Mouse (Mus musculus) limb, embryonic 14.5 days (tissue): Measurements from ENCODE around the gene Pcdh11x. TPM values are rescaled to one million over a fixed set of nuclear protein-coding genes. Genes with fewer than 3 reads are reported as not detected.
"Not testable (repeated sequence)": the region's sequence is repeated elsewhere in the genome, so short reads cannot be mapped to it uniquely, and the experiment has no call there.

Experiments used
- ATAC-seq: fragments of 200-750 bp; cut with Nextera tagmentation; 2 replicates; pipeline ENCODE4 v1.8.0; 2017; ENCODE audit warnings: low read depth, moderate number of reproducible peaks, moderate TSS enrichment; ENCODE audit not compliant: low FRiP score
- DNase-seq: peaks from one replicate; pipeline ENCODE4 v3.0.0-alpha.2; 2015; ENCODE audit warnings: low spot score
- H3K27ac ChIP-seq: fragments of 300-500 bp; sonication (generic); replicated peaks from 2 replicates; pipeline ENCODE4 v1.5.1; 2014; ENCODE audit warnings: low read depth, mild to moderate bottlenecking, low read length, moderate library complexity, mixed read lengths
- H3K27me3 ChIP-seq: fragments of 300-500 bp; sonication (generic); 2 replicates; pipeline ENCODE4 v1.6.1; 2014; ENCODE audit warnings: low read length, mixed read lengths; ENCODE audit not compliant: control insufficient read depth, insufficient read depth
- H3K36me3 ChIP-seq: fragments of 300-500 bp; sonication (generic); 2 replicates; pipeline ENCODE4 v1.6.1; 2014; ENCODE audit warnings: mild to moderate bottlenecking, low read length, moderate library complexity, mixed read lengths; ENCODE audit not compliant: control insufficient read depth, insufficient read depth
- H3K4me1 ChIP-seq: fragments of 300-500 bp; sonication (generic); 2 replicates; pipeline ENCODE4 v1.6.1; 2014; ENCODE audit warnings: antibody characterized with exemption, low read length, mixed read lengths; ENCODE audit not compliant: control insufficient read depth, insufficient read depth
- H3K4me2 ChIP-seq: fragments of 300-500 bp; sonication (generic); replicated peaks from 2 replicates; pipeline ENCODE4 v1.6.1; 2014; ENCODE audit warnings: low read depth, mild to moderate bottlenecking, low read length, moderate library complexity; ENCODE audit not compliant: severe bottlenecking
- H3K4me3 ChIP-seq: fragments of 300-500 bp; sonication (generic); replicated peaks from 2 replicates; pipeline ENCODE4 v1.5.1; 2014; ENCODE audit warnings: low read length
- H3K9ac ChIP-seq: fragments of 300-500 bp; sonication (generic); 2 replicates; pipeline ENCODE4 v1.6.1; 2014; ENCODE audit warnings: mild to moderate bottlenecking, low read depth, low read length, moderate library complexity; ENCODE audit not compliant: severe bottlenecking
- H3K9me3 ChIP-seq: fragments of 300-500 bp; sonication (generic); 2 replicates; pipeline ENCODE4 v1.6.1; 2016; ENCODE audit warnings: low read length; ENCODE audit not compliant: control insufficient read depth
- POLR2A ChIP-seq: fragments of 200-500 bp; IDR thresholded peaks from 2 replicates; pipeline ENCODE4 v1.8.0; 2012; ENCODE audit warnings: inconsistent platforms, mild to moderate bottlenecking, moderate library complexity, borderline replicate concordance; ENCODE audit not compliant: insufficient read depth, insufficient read length; ENCODE audit errors: extremely low read depth
- WGBS: fragments of 180-500 bp; shearing (Covaris S2); extraction: QIAGEN DNeasy Blood & Tissue Kit; methylation state at CpG from one replicate; pipeline ENCODE4 v1.1.7; 2014; 5-methylcytosine and 5-hydroxymethylcytosine counted together
- polyA plus RNA-seq, 2 experiments: library from polyadenylated mRNA; depleted of rRNA in 1 of 2; stranded (reverse) in 1 of 2; unstranded in 1 of 2; fragments of >200 nt; fragmentation: Nextera tagmentation in 1 of 2; extraction: Ambion mirVana in 1 of 2; gene quantifications; 2 replicates each; pipeline versions ENCODE4 v1.2.1 to v1.2.3; 2012 to 2014

Gene Pcdh11x
- polyA plus RNA-seq, 2 experiments = 2.2 to 9.2 TPM

- Histone ChIP-seq H3K4me2 (peak overlapping the region; percentile 59), H3K4me1 (no peaks in the 10 kb centered on the region), H3K36me3 (no peaks in the 10 kb centered on the region), H3K4me3 (peak overlapping the region; percentile 45), H3K9ac (0 out of 2 replicates have a peak overlapping the region, but pooled peaks have one; percentile 41), H3K27me3 (no peaks in the 10 kb centered on the region), H3K27ac (no peak overlapping the region), H3K9me3 (no peaks in the 10 kb centered on the region)
- 22% methylated on average over 13 of the region's 13 CpGs for WGBS
- ATAC-seq (no peak), DNase-seq (no peak)
- TF ChIP-seq POLR2A = no peak
Observed at GRCm38 (mm10) chrX:120291696-120292095, 1.6 kb downstream of the Pcdh11x start.

GRCm38 (mm10) chrX:120292832-120293750 is 3.0 kb downstream of the Pcdh11x start:
- no peaks in the 10 kb centered on the region for H3K4me1 ChIP-seq
- no peaks in the 10 kb centered on the region for H3K27me3 ChIP-seq
- DNase-seq (peak; percentile 38), ATAC-seq (peak; percentile 59)
- H3K27ac ChIP-seq = no peak overlapping the region
- H3K9me3 ChIP-seq = no peaks in the 10 kb centered on the region
- H3K36me3 ChIP-seq = no peaks in the 10 kb centered on the region
- TF ChIP-seq POLR2A = no peak
- H3K4me3 ChIP-seq = peak overlapping the region; percentile 45
- peak overlapping the region; percentile 59 for H3K4me2 ChIP-seq
- peak overlapping the region; percentile 57 for H3K9ac ChIP-seq
- 6% methylated on average over 28 of the region's 46 CpGs for WGBS

GRCm38 (mm10) chrX:120301469-120302175 is 11.6 kb downstream of the Pcdh11x start:
- no peaks in the 10 kb centered on the region for H3K4me1 ChIP-seq
- no peaks in the 10 kb centered on the region for H3K36me3 ChIP-seq
- H3K27me3 ChIP-seq = no peaks in the 10 kb centered on the region
- H3K4me2 ChIP-seq = no peak overlapping the region
- H3K9me3 ChIP-seq = no peaks in the 10 kb centered on the region
- TF ChIP-seq POLR2A = no peak
- no peak overlapping the region for H3K27ac ChIP-seq
- no peak overlapping the region for H3K4me3 ChIP-seq
- H3K9ac ChIP-seq = no peak overlapping the region
- ATAC-seq (no peak), DNase-seq (no peak)
- 64% methylated on average over 2 of the region's 2 CpGs for WGBS

- not testable (repeated sequence) for H3K9ac ChIP-seq, H3K27ac ChIP-seq, H3K27me3 ChIP-seq, H3K4me2 ChIP-seq, H3K4me3 ChIP-seq, H3K9me3 ChIP-seq, ATAC-seq, H3K36me3 ChIP-seq, H3K4me1 ChIP-seq, DNase-seq
- WGBS = 94% methylated on average over 7 of the region's 10 CpGs
Observed at GRCm38 (mm10) chrX:120312995-120313394, 22.9 kb downstream of the Pcdh11x start, which contains the start of gene H2afb3. TSS of gene H2afb3 (minus strand) at chrX:120313095.

DNA sequence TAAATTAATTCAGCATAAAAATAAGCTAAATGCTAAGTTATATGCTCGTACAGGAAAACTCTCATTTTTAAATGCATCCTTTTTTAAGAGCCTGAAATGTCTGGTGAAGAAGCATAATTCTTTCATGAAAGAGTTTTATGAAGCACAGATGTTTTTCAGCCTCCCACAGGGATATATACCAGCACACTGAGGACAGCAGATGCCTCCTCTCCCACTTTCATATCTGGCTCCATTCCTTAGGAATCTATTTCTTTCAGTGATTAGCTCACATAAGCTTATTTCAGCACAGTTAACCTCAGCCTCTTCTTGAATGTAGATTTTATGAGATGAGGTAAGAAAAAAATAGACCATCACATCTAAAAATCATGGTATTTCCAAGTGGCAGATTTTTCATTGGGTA is 176.2 kb downstream of the Pcdh11x start:
- 57% methylated on average over 1 of the region's 1 CpGs for WGBS
- DNase-seq = peak; percentile 2

More for the DNA sequence above, 176.2 kb downstream of the Pcdh11x start:
- no peak for ATAC-seq
- Histone ChIP-seq H3K36me3 (no peaks in the 10 kb centered on the region), H3K4me3 (no peak overlapping the region), H3K27ac (no peak overlapping the region), H3K27me3 (no peaks in the 10 kb centered on the region), H3K4me1 (no peaks in the 10 kb centered on the region), H3K9ac (no peak overlapping the region), H3K4me2 (no peak overlapping the region), H3K9me3 (no peaks in the 10 kb centered on the region)
- TF ChIP-seq POLR2A = no peak
